Mouse (Mus musculus) spleen, adult 12 weeks (tissue): Measurements from ENCODE around the gene Rhof.

Experiments
- DNase-seq: peaks from one replicate; pipeline ENCODE4 v3.0.0; 2022; ENCODE audit warnings: low spot score

Gene Rhof

GRCm38 (mm10) chr5:123134875-123135382 lies 2.4 kb upstream of the Rhof start:
- no peak for DNase-seq

DNA sequence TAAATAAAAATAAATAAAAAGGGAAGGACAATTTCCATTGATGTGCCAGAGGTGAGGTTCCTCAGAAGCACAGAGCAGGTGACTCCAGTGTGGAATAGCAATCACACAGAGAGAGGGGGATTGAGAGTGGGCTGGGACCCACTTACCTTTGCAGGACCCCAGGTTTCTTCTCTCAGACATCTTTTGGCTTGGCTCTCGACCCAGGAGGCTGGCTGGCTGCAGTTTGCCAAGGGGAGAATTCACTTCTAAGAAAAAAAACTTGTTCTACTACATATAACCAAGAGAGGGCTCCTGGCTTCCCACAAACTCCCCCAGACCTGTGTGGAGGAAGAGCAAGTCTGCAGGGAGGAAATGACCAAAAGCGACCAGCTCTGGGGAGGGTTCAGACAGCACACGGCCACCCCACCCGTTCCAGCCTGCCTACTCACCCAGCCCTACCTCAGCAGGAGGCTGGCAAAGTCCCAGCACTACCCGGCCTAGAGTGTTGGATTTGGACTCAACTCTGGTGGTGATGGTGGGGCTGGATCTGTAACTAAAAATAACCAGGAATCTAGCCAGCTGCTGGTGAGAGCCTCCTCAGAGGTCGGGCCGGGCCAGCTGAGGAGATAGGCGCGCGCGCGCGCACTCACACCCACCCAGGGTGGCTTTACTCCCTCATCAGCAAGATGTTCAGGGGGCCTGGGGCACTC lies 1.8 kb upstream of the Rhof start:
- DNase-seq, result no peak

GRCm38 (mm10) chr5:123133784-123134143 lies 1.3 kb upstream of the Rhof start:
- DNase-seq, result no peak

DNA sequence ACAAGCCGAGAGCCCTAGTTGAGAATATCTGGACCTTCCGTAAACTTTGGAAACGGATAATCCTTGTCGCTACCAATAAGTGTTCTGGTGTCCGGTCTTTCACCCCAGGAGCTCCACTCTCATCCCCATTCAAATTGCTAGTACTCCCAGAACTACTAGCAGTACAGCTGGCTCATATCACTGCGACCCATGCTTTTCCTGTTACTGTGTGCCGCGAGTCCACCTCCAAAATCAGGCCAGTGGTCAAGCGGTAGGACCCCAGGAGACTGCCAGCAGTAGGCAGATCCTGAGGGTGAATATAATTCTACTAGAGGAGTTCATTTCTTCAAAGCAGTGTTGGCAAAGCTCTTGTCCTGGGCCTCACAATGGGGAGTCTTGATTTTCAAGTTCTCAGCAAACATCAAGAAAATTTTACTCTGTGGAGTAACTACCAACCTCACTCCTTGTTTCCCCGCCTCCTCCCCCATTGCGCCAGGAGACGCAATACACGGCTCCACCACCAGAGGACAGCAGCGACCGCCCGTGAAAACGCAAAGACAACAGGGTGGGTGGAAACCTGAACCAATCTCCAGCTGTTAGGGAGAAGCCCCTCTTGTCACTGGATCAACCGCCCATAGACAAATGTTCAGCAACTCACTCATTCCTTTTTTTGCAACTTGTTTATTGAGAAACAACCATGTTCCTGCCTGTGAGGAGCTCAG lies 741 bp upstream of the Rhof start:
- peak; percentile 85 for DNase-seq

GRCm38 (mm10) chr5:123130814-123131148 lies 1.7 kb downstream of the Rhof start:
- DNase-seq, result no peak

DNA sequence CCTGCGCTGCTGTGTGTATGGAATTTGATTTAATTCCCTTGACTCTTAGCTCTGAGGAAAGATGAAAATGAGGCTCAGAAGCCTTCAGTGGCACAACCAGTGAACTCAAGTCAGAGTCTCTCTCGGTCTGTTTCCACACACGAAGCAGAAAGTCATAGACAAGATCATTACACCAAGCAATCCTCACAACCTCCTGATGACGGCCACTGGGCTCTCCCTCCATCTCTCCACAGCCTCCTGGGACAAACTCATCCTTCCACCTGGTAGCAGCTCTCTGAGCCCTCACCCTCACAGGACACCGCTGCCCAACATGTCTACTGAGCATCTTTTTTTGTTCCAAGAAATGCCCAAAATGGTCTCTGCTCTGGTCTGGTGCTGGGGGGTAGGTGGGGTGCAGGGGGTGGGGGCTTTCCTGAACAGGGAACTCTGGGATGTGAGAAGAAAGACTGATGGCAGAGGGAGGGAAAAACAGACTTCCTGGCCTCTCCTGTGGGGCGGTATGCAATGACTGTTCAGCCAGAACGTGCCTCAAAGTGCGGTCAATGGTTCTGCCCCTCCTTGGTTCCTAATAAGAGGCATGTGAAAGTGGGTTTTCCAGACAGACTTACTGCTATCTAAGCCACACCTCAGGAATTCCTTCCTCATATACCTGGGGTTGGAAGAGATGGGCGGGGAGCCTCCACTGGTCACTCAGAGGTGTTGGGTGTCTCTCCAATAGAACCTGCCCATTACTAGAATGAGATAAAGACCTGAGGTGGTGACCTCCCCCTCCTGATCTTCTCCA lies 2.3 kb downstream of the Rhof start:
- DNase-seq, result no peak

DNA sequence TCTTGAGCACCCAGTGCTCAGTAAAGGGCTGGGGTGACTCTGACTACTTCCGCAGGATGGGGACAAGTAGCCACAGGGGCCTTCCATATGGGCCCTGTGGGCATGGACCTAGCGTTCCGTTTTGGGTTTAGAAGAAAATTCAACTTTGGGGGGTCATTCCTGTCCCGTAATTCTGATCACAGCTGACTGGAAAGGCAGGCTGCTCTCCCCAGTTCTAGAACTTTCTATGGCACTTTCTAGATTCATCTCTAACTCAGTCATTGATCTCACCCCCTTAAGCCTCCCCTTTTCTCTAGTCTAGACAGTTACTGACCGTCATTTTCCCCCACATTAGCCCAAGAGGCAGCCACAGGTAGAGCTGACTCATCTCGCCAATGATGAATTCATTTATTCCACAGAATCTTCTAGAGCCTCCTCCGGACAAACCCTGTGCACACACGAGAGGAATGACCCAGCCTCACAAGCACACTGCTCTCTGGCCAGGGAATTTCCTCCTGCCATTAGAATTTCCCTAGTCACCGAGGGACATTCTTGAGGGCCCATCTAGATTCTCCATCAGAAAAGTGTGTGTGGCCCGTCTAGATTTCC lies 3.2 kb downstream of the Rhof start:
- DNase-seq, result no peak

- DNase-seq, result peak; percentile 68
These were observed 3.9 kb downstream of the Rhof start for GRCm38 (mm10) chr5:123128426-123129169.

- no peak for DNase-seq
These were observed 5.5 kb downstream of the Rhof start for GRCm38 (mm10) chr5:123127031-123127430.

GRCm38 (mm10) chr5:123125638-123126406 lies 6.7 kb downstream of the Rhof start:
- no peak for DNase-seq

DNA sequence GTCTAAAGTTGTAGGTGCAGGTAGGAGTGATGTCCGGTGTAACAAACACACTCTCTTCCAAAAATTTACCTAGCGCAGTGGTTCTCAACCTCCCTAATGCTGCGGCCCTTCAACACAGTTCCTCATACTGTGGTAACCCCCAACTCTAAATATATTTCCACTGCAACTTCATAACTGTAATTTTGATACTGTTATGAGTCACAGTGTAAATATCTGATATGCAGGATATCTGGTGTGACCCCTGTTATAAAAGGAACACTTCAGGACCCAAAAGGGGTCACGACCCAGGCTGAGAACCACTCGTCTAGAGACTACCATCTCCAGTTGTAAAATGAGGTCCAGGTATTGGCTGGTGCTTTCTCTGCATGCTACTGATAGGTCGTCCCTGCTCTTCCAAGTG lies 7.4 kb downstream of the Rhof start:
- DNase-seq, result no peak

GRCm38 (mm10) chr5:123122181-123122580 lies 10.3 kb downstream of the Rhof start:
- DNase-seq, result no peak

DNA sequence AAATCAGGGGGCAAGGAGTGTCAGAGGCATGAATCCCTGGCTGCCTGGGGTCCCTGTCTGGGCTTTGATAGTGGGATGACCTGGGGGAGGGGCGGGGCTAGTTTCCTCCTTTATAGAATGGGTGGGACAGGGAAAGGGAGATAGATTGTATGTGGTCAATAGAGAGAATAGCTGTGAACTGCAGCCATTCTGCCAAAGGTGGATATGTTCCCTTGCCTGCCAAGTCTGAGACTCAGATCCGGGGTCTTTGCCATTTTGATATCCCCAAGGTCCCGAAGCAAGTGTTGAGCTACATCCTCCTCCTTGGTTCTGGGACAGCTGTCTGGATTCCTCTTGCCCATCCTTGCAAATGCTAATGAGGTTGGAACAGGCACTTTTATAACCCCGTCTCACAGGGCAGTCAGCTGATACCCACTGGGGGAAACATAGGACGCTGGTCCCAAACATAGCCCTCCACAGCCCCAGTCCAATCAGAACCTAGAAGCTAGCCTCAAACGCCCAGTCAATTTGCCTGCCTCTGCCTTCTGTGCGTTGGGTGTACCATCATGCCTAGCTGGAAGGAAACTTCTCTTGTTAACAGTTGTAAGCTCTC lies 11.8 kb downstream of the Rhof start:
- DNase-seq, result no peak

GRCm38 (mm10) chr5:123118826-123119225 lies 13.7 kb downstream of the Rhof start:
- DNase-seq, result no peak

DNA sequence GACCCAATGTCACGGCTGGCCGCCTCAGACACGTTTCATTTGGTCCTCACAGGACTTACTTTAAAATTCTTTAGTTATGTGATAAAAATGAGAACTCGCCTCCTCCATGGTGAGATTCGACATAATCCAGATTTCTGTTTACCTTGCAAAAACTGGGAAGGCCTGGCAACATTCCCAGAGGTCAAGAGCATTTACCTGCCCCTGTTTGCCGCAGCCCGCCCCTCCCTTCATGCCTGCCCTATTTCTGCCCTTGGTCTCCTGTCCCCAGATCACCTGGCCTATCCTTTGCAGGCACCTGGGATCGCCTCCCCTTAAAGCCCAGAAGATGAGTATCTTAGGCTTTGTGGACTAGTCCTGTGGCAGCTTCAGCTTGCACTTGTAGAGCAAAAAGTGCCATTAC lies 14.7 kb downstream of the Rhof start:
- no peak for DNase-seq

GRCm38 (mm10) chr5:123117257-123117656 lies 15.2 kb downstream of the Rhof start:
- DNase-seq, result peak; percentile 69

- no peak for DNase-seq
These were observed 16.4 kb downstream of the Rhof start for GRCm38 (mm10) chr5:123116080-123116479.

- DNase-seq, result no peak
These were observed 17.6 kb downstream of the Rhof start for GRCm38 (mm10) chr5:123114924-123115323.

GRCm38 (mm10) chr5:123114109-123114508 lies 18.4 kb downstream of the Rhof start:
- no peak for DNase-seq

DNA sequence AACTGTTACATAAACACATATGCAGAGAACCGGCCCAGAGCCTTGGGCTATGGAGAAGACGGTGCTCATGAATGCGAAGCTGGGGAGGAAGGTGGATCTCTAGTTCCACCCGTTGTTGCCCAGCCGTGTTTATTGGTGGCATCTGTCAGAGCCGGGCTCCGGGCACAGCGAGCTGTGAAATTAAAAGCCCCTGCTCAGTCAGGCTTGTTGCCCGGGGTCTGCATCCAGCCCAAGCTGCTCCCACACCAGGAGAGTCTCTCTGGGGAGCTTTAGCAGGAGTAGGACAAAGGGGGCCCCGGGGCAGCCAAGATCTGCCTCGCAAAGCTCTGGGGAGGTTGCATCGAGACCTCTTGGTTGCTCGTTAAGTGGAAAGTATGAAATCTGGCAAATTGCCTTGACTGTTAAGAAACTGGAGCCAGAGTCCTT lies 22.2 kb downstream of the Rhof start:
- DNase-seq, result no peak
